Mouse (Mus musculus) neural tube, embryonic 10.5 days (tissue): ENCODE results near the gene Tpp1.
A peak's percentile ranks its signal among the peaks of the same experiment; 100 is the strongest.

Experiments used
- DNase-seq: peaks from one replicate; pipeline ENCODE4 v3.0.0-alpha.2; 2017; ENCODE audit warnings: low spot score; ENCODE audit errors: extremely low spot score

Tpp1 gene

GRCm38 (mm10) chr7:105751491-105752433 lies at the start of gene Tpp1:
TSS of gene Tpp1 (minus strand) at chr7:105752235.
- DNase-seq = peak; percentile 85

GRCm38 (mm10) chr7:105796972-105797371 lies 44.9 kb upstream of the Tpp1 start:
- no peak for DNase-seq

DNA sequence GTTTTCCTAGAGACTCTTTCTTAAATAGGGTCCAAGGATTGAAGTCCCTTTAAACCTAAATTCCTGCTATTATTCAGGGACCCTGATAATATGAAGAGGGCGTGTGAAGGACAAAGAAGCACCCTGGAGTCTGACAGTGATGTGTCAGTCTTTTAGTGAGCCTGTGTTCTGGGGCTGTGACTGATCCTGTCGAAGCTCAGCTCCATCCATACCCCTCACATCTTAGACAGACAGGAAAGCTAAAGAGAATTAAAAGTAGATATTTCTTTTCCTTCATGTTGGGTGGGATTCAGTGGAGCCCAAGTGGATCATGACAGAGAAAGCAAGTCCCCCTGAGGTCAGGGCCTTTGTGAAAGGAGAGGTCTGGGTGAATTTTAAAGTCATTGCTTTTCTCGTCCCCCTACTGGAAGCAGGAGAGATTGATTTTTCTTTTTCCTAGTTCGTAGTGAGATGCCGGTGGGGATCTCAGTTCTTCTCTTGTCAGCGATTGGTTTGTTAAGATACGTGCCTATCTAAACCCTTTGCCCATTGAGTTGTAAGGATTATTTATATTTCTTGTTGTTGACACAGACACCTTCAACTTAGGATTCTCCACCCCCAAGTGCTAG lies 43.8 kb upstream of the Tpp1 start:
- no peak for DNase-seq

DNA sequence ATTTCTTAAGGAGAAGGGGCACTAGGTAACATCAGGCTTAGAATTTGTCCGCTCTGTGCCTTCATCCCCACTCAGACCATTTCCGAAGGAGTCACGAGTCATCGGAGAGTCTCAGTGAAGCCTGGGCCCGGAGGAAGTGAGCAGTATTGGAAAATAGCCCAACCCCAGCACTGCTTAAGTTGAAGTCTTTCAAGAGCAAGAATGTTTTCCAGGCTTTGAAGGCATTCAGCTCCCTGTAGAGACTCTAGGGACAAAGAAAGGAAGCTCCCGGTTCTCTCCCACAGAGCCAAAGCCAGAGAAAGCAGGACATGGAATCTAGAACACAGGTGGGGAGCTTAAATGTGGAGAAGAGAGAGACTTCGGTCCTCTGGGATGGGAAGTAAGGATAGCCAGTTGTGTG lies 41.7 kb upstream of the Tpp1 start:
- no peak for DNase-seq

- no peak for DNase-seq
These were observed 39.1 kb upstream of the Tpp1 start for GRCm38 (mm10) chr7:105791147-105791546.

DNA sequence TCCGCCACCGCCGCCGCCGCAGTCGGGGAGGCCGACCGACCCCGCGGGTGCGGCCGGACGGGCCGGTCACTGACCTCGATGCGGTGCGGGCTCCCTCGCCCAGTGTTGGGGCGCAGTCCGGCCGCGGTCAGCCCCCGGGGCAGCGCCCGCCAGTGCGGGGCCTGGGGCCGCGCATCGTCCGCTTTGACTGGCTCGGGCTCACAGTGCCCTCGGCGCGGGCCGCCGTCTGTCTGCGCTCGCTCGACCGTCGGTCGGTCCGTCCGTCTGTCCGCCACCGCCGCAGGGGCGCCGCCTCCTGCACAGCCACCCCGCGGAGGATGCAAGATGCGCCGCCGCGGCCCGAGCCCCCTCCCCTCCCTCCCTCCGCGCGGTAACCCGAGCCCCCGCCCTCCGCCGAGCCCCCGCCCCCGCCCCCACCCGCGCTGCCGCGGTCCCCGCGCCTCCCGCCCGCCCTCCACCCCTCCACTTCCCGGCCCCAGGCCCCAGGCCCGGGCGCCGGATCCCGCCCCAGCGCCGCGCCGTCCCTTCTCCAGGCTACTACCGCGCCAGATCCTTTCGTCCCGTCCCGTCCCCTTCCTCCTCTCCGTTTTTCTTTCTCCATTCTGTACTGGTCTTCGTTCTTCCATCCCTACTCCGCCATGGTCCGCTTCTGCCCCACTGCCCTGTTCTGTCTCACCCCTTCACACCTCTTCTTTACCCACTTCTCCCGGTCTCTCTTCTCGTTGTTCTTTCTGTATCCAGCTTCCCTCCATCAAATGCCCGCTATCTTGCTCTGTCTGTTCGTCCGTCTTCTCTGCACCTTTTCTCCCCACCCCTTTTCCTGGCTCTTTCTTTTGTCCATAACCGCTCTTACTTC lies 35.5 kb upstream of the Tpp1 start, which contains the start of gene Dchs1:
TSS of gene Dchs1 (minus strand) at position 370 of the 856 bp plus-strand sequence.
- peak; percentile 64 for DNase-seq

DNA sequence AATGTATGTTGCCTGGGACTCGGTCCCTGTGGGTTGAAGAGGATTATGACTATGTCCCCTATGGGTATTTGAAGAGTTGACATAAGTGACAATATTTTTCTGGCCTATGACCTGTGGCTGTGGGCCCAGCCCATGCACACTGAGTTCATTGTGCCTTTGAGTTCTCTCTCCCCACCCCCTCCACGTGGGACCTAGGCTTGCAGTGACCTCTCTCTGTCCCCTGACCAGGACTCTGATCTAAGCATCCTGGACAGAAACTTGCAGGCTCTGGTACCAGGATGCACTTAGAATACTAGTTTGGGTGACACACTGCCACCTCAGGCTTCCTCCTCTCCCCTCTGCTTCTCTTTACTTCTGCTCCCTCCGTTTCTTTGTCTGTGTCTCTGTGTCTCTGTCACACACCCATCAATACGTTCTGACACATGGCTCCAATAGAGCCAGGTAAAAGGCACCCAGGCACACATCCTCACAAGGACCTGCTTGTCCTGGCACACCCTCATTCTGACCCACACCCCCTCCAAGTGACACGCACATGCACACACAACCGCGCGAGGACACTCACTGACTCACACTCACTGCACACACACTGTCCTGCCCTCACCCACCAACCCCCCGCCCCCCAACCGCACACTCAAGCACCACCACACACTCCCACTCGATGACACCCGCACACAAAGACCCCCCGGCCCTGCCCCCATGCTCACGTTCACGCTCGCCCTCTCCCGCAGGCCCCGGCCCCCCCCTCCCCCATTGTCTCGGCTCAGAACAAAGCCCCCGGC lies 34.7 kb upstream of the Tpp1 start:
- peak; percentile 45 for DNase-seq

DNA sequence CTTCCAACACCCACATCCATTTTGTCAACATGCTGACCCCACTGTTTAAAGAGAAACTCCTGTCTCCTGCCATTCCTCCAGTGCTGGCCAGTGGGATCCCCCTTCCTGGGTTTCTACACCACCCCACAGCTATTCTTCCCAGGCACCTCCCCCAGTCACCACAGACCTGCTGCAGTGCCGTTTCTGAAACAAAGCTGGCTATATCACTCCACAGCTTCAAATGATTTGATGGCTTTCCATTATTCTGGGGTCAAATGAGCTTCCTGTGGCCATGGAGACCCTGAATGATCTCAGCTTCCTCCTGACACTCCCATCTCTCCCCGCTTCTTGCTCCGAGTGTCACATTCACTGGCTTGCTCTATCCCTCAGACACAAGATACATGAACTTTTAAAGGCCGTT lies 32.5 kb upstream of the Tpp1 start:
- DNase-seq = no peak

GRCm38 (mm10) chr7:105783861-105784260 lies 31.8 kb upstream of the Tpp1 start:
- no peak for DNase-seq

GRCm38 (mm10) chr7:105778553-105779265 lies 26.7 kb upstream of the Tpp1 start:
- DNase-seq = no peak

- peak; percentile 84 for DNase-seq
These were observed 25.9 kb upstream of the Tpp1 start for GRCm38 (mm10) chr7:105777797-105778552.

- DNase-seq = no peak
These were observed 25.3 kb upstream of the Tpp1 start for GRCm38 (mm10) chr7:105777316-105777715.

GRCm38 (mm10) chr7:105776026-105776425 lies 24.0 kb upstream of the Tpp1 start:
- DNase-seq = no peak

GRCm38 (mm10) chr7:105774661-105775060 lies 22.6 kb upstream of the Tpp1 start:
- DNase-seq = no peak

GRCm38 (mm10) chr7:105773041-105773440 lies 21.0 kb upstream of the Tpp1 start:
- DNase-seq = no peak

DNA sequence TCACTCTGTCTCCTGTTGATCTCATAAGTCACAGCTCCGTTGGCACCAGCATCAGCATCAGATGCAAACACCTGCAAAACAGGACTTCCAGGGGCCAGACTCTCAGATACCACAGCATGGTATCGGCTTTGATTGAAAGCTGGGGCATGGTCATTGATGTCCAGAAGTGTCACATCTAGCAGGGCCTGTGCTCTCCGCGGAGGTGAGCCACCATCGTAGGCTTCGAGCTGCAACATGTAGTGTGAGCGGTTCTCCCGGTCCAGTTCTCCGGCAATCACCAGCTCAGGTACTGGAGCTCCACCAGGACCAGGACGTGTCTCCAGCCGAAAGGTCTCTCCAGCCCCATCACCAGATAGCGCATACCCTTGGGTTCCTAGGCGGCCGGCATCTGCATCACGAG lies 20.3 kb upstream of the Tpp1 start:
- DNase-seq = no peak

DNA sequence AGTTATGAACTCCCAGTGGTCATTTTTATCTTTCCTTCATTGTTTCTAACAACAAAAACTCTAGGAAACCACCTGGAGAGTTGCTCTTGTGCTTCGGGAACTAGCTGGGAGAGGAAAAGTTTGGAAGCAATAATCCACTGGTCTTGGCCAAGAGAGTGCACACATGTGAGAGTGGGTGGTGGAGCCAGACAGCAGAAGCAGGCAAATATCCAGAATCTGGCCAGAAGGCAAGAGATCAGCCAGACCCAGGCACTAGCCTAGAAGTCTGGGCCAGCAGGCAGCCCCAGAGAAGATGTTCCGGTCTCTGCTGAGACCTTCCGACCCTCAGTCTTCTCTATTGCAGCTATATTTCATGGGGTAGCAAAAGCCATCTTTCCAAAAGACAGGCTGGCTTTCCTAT lies 17.9 kb upstream of the Tpp1 start:
- no peak for DNase-seq

GRCm38 (mm10) chr7:105767729-105768165 lies 15.7 kb upstream of the Tpp1 start:
- peak; percentile 42 for DNase-seq

GRCm38 (mm10) chr7:105764331-105764730 lies 12.3 kb upstream of the Tpp1 start:
- DNase-seq = no peak
